Comparison of ENCODE assay signal across 8 mouse cellular contexts in the genomic region with DNA sequence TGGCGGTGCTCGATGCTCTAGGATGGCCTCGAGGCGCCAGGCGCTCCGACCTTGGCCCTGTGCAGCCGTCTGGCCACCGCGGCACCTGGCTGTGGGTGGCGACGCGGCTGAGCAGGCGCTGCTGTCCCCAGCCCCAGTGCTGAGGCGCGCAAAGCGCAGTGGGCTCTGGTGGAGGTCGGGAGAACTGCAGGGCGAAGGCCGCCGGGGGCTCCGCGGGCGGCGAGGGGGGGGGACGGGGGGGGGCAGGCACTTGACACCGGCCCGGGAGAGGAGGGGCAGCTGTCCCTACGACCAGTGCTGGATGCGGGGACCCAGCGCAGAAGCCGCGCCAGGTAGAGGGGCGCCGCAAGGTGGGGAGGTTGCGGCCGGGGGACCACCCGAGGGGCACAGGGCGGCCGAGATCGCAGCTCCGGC. TPM values are rescaled to one million over a fixed set of nuclear protein-coding genes. Genes with fewer than 3 reads are reported as not detected.
DNase-seq lines count a peak whose midpoint lies in the region; ATAC-seq lines count a peak whose summit lies in the region.

No protein-coding gene starts in this region.

- no peaks in the 10 kb centered on the region for H3K9me3 ChIP-seq in forebrain, embryonic 14.5 days (replicated peaks; ENCODE audit: control insufficient read depth, low read length)

- H3K9ac ChIP-seq in forebrain, embryonic 14.5 days (ENCODE audit: low read length) = peak overlapping the region; percentile 85

- peaks cover 19% of the 10 kb centered on the region; the same call in 1 of the 2 replicates for H3K4me1 ChIP-seq in forebrain, embryonic 14.5 days (ENCODE audit: control insufficient read depth, insufficient read depth, low read length)

- no peaks in the 10 kb centered on the region for H3K27me3 ChIP-seq in forebrain, embryonic 14.5 days (replicated peaks; ENCODE audit: control insufficient read depth, insufficient read depth, low read length)

- peak; percentile 88 for DNase-seq in MN1 (ENCODE audit: low spot score)
- DNase-seq in c-Kit-positive CD71-negative TER-119-negative erythroid progenitor cells, embryonic 14.5 days (ENCODE audit: low read depth) = peak; percentile 47
- peak; percentile 77 for DNase-seq in forebrain, embryonic 14.5 days (ENCODE audit: low spot score)
- peak; percentile 82 for DNase-seq in left cerebral cortex, postnatal 4 days
- DNase-seq in mesoderm, embryonic 11.5 days (ENCODE audit: low read depth, low spot score) = peak; percentile 89
- peak; percentile 66 for DNase-seq in right cerebral cortex, postnatal 25 days
- DNase-seq in urinary bladder, postnatal 36 days (ENCODE audit: low spot score in 2 of 2) = peak; percentile 56 to 75

- no peaks in the 10 kb centered on the region for H3K36me3 ChIP-seq in forebrain, embryonic 14.5 days (ENCODE audit: control insufficient read depth, insufficient read depth, low read length)

- ATAC-seq in forebrain, embryonic 14.5 days = peak; percentile 77
- ATAC-seq in hematopoietic stem cell, adult 5-6 weeks (replicated peaks in 1 of 2; ENCODE audit: insufficient read depth in 1 of 2, low FRiP score in 2 of 2, low TSS enrichment in 1 of 2, low read depth in 1 of 2, poor library complexity in 2 of 2, severe bottlenecking in 2 of 2) = peak; percentile 76 to 80

- H3K27ac ChIP-seq in forebrain, embryonic 14.5 days (ENCODE audit: low read depth, low read length) = peak overlapping the region; percentile 87

- intact Hi-C loops in left cerebral cortex, postnatal 4 days (cut with DNase I) = no loop called here

- H3K4me2 ChIP-seq in forebrain, embryonic 14.5 days (ENCODE audit: low read length) = peak overlapping the region; percentile 75

- H3K4me3 ChIP-seq in forebrain, embryonic 14.5 days (ENCODE audit: low read depth, low read length) = peak overlapping the region; percentile 84

- under 1% methylated on average over 39 of the region's 41 CpGs for WGBS in forebrain, embryonic 14.5 days

RNA-seq across cellular contexts. Expression of a gene that starts 0.5 kb away (rescaled TPM):
- polyA plus RNA-seq in forebrain, embryonic 14.5 days (2014; fragmentation: Nextera tagmentation; extraction: Ambion mirVana) = 28.0 and 32.0 TPM in 2 replicates
- 25.2 and 35.0 TPM in 2 replicates for total RNA-seq in hematopoietic stem cell, adult 5-6 weeks (2017)
- total RNA-seq in left cerebral cortex, postnatal 4 days (2021) = 100 to 1,000 TPM; 184 to 206 TPM

Comparison
In these comparisons a context has a peak if more than half of its experiments do, and no peak if none do; other contexts are left out.
1. Peak in every context shown above with its lines: DNase-seq, ATAC-seq, H3K4me3 ChIP-seq and H3K27ac ChIP-seq.